Mouse (Mus musculus) brown adipose tissue, adult 24 weeks (tissue): ENCODE measurements around the gene Prkag3. TPM values are rescaled to one million over a fixed set of nuclear protein-coding genes. Genes with fewer than 3 reads are reported as not detected.
A peak's percentile ranks its signal among the peaks of the same experiment; 100 is the strongest.

ENCODE experiments used
- H3K27ac ChIP-seq: fragments of 200-500 bp; replicated peaks from 2 replicates; pipeline ENCODE4 v1.5.1; 2012; ENCODE audit warnings: low read depth, mild to moderate bottlenecking, low read length
- H3K4me1 ChIP-seq: fragments of 200-500 bp; 2 replicates; pipeline ENCODE4 v1.6.1; 2012; ENCODE audit warnings: low read length, mixed read lengths; ENCODE audit not compliant: control insufficient read depth, insufficient read depth, insufficient read length
- H3K4me3 ChIP-seq: fragments of 200-500 bp; 2 replicates; pipeline ENCODE4 v1.5.1; 2012; ENCODE audit warnings: low read depth, mild to moderate bottlenecking, low read length, moderate library complexity; ENCODE audit not compliant: insufficient read depth
- polyA plus RNA-seq: library from polyadenylated mRNA; stranded (reverse); fragments of >200 nt; gene quantifications from 2 replicates; pipeline ENCODE4 v1.2.4, GENCODE M21; 2012; ENCODE audit not compliant: missing spikeins, insufficient read depth, insufficient read length

Prkag3 gene
- 0.59 and 1.3 TPM in 2 replicates for polyA plus RNA-seq

- Histone ChIP-seq H3K4me1 (peaks cover 5% of the 10 kb centered on the region), H3K27ac (no peak within 1 kb of the TSS), H3K4me3 (peak within 1 kb of the TSS; percentile 34)
Measured at GRCm38 (mm10) chr1:74748643-74749271, at the start of gene Prkag3. TSS of gene Prkag3 (minus strand) at chr1:74749221.

GRCm38 (mm10) chr1:74797459-74797858 is 48.4 kb upstream of the Prkag3 start:
- H3K27ac ChIP-seq: no peak overlapping the region

GRCm38 (mm10) chr1:74795145-74795529 is 46.1 kb upstream of the Prkag3 start:
- no peak overlapping the region for H3K4me3 ChIP-seq
- H3K4me1 ChIP-seq: no peaks in the 10 kb centered on the region
- H3K27ac ChIP-seq: no peak overlapping the region

More at GRCm38 (mm10) chr1:74797459-74797858, 48.4 kb upstream of the Prkag3 start:
- Histone ChIP-seq H3K4me1 (no peaks in the 10 kb centered on the region), H3K4me3 (no peak overlapping the region)

GRCm38 (mm10) chr1:74794487-74795144 is 45.6 kb upstream of the Prkag3 start:
- Histone ChIP-seq H3K4me3 (no peak overlapping the region), H3K27ac (no peak overlapping the region), H3K4me1 (no peaks in the 10 kb centered on the region)

GRCm38 (mm10) chr1:74792831-74793660 is 44.0 kb upstream of the Prkag3 start:
- H3K4me3 ChIP-seq: no peak overlapping the region
- H3K4me1 ChIP-seq: no peaks in the 10 kb centered on the region
- no peak overlapping the region for H3K27ac ChIP-seq

GRCm38 (mm10) chr1:74791249-74791648 is 42.2 kb upstream of the Prkag3 start, which contains the start of gene Wnt10a:
TSS of gene Wnt10a (plus strand) at chr1:74791516.
- Histone ChIP-seq H3K4me1 (no peaks in the 10 kb centered on the region), H3K27ac (no peak within 1 kb of the TSS), H3K4me3 (no peak within 1 kb of the TSS)

- Histone ChIP-seq H3K4me1 (no peaks in the 10 kb centered on the region), H3K27ac (no peak overlapping the region), H3K4me3 (no peak overlapping the region)
Measured at GRCm38 (mm10) chr1:74790095-74790494, 41.1 kb upstream of the Prkag3 start.

GRCm38 (mm10) chr1:74788603-74789176 is 39.7 kb upstream of the Prkag3 start:
- Histone ChIP-seq H3K4me1 (0 out of 2 replicates have a peak, but pooled peaks cover 3% of the 10 kb centered on the region), H3K27ac (no peak overlapping the region), H3K4me3 (no peak overlapping the region)

GRCm38 (mm10) chr1:74787846-74788245 is 38.8 kb upstream of the Prkag3 start:
- Histone ChIP-seq H3K4me3 (no peak overlapping the region), H3K4me1 (0 out of 2 replicates have a peak, but pooled peaks cover 3% of the 10 kb centered on the region), H3K27ac (no peak overlapping the region)

GRCm38 (mm10) chr1:74784041-74784759 is 35.2 kb upstream of the Prkag3 start:
- H3K27ac ChIP-seq: no peak overlapping the region
- H3K4me3 ChIP-seq: peak overlapping the region; percentile 51
- H3K4me1 ChIP-seq: 0 out of 2 replicates have a peak, but pooled peaks cover 3% of the 10 kb centered on the region

GRCm38 (mm10) chr1:74783554-74783953 is 34.5 kb upstream of the Prkag3 start:
- no peak overlapping the region for H3K27ac ChIP-seq
- no peak overlapping the region for H3K4me3 ChIP-seq
- H3K4me1 ChIP-seq: 0 out of 2 replicates have a peak, but pooled peaks cover 3% of the 10 kb centered on the region

- Histone ChIP-seq H3K4me3 (no peak overlapping the region), H3K27ac (no peak overlapping the region), H3K4me1 (0 out of 2 replicates have a peak, but pooled peaks cover 3% of the 10 kb centered on the region)
Measured at GRCm38 (mm10) chr1:74782045-74782444, 33.0 kb upstream of the Prkag3 start.

- Histone ChIP-seq H3K4me1 (0 out of 2 replicates have a peak, but pooled peaks cover 3% of the 10 kb centered on the region), H3K27ac (no peak overlapping the region), H3K4me3 (no peak overlapping the region)
Measured at GRCm38 (mm10) chr1:74778934-74779486, 30.0 kb upstream of the Prkag3 start.

GRCm38 (mm10) chr1:74775816-74776215 is 26.8 kb upstream of the Prkag3 start:
- Histone ChIP-seq H3K4me1 (no peaks in the 10 kb centered on the region; the same call in 1 of the 2 replicates), H3K27ac (no peak overlapping the region), H3K4me3 (no peak overlapping the region)
